Mouse (Mus musculus): Measurements from ENCODE around the gene Ranbp17.

The Ranbp17 gene

GRCm38 (mm10) chr11:33404651-33405050 lies 108.9 kb downstream of the Ranbp17 start:
- no peak for DNase-seq (ENCODE audit: low spot score in 2 of 2)

GRCm38 (mm10) chr11:33399346-33399745 lies 114.2 kb downstream of the Ranbp17 start:
- no peak for DNase-seq (ENCODE audit: low spot score in 2 of 2)

GRCm38 (mm10) chr11:33398701-33399100 lies 114.8 kb downstream of the Ranbp17 start:
- no peak for DNase-seq (ENCODE audit: low spot score in 2 of 2)

GRCm38 (mm10) chr11:33396275-33396674 lies 117.3 kb downstream of the Ranbp17 start:
- DNase-seq (ENCODE audit: low spot score in 2 of 2) = no peak

- no peak for DNase-seq (ENCODE audit: low spot score in 2 of 2)
Measured at GRCm38 (mm10) chr11:33394093-33394492, 119.5 kb downstream of the Ranbp17 start.

- DNase-seq (ENCODE audit: low spot score in 2 of 2) = no peak
Measured at GRCm38 (mm10) chr11:33388685-33389084, 124.9 kb downstream of the Ranbp17 start.

GRCm38 (mm10) chr11:33361867-33362266 lies 151.7 kb downstream of the Ranbp17 start:
- DNase-seq (ENCODE audit: low spot score in 2 of 2) = no peak

- DNase-seq (ENCODE audit: low spot score in 2 of 2) = no peak
Measured at GRCm38 (mm10) chr11:33349269-33349668, 164.3 kb downstream of the Ranbp17 start.

GRCm38 (mm10) chr11:33342061-33342460 lies 171.5 kb downstream of the Ranbp17 start:
- DNase-seq (ENCODE audit: low spot score in 2 of 2) = no peak

- peak in 1 of 2 experiments; percentile 22 for DNase-seq (ENCODE audit: low spot score in 2 of 2)
Measured at GRCm38 (mm10) chr11:33336552-33337121, 176.9 kb downstream of the Ranbp17 start.

- DNase-seq (ENCODE audit: low spot score in 2 of 2) = no peak
Measured at GRCm38 (mm10) chr11:33335616-33336015, 177.9 kb downstream of the Ranbp17 start.

GRCm38 (mm10) chr11:33332137-33332536 lies 181.4 kb downstream of the Ranbp17 start:
- DNase-seq (ENCODE audit: low spot score in 2 of 2) = no peak

GRCm38 (mm10) chr11:33319006-33319611 lies 194.4 kb downstream of the Ranbp17 start:
- DNase-seq (ENCODE audit: low spot score in 2 of 2) = no peak

GRCm38 (mm10) chr11:33309566-33309965 lies 204.0 kb downstream of the Ranbp17 start:
- DNase-seq (ENCODE audit: low spot score in 2 of 2) = no peak

- DNase-seq (ENCODE audit: low spot score in 2 of 2) = no peak
Measured at GRCm38 (mm10) chr11:33300859-33301258, 212.7 kb downstream of the Ranbp17 start.

GRCm38 (mm10) chr11:33299371-33299770 lies 214.2 kb downstream of the Ranbp17 start:
- no peak for DNase-seq (ENCODE audit: low spot score in 2 of 2)

GRCm38 (mm10) chr11:33297121-33297520 lies 216.4 kb downstream of the Ranbp17 start:
- DNase-seq (ENCODE audit: low spot score in 2 of 2) = no peak

- no peak for DNase-seq (ENCODE audit: low spot score in 2 of 2)
Measured at GRCm38 (mm10) chr11:33295422-33295821, 218.1 kb downstream of the Ranbp17 start.

GRCm38 (mm10) chr11:33294063-33294462 lies 219.5 kb downstream of the Ranbp17 start:
- DNase-seq (ENCODE audit: low spot score in 2 of 2) = no peak

- no peak for DNase-seq (ENCODE audit: low spot score in 2 of 2)
Measured at GRCm38 (mm10) chr11:33278571-33278970, 235.0 kb downstream of the Ranbp17 start.

- no peak for DNase-seq (ENCODE audit: low spot score in 2 of 2)
Measured at GRCm38 (mm10) chr11:33276637-33277036, 236.9 kb downstream of the Ranbp17 start, which contains the start of gene Gm12117. Gene Gm12117 (minus strand): TSS chr11:33276737.

- no peak for DNase-seq (ENCODE audit: low spot score in 2 of 2)
Measured at GRCm38 (mm10) chr11:33274816-33275215, 238.7 kb downstream of the Ranbp17 start.

GRCm38 (mm10) chr11:33274294-33274693 lies 239.3 kb downstream of the Ranbp17 start:
- no peak for DNase-seq (ENCODE audit: low spot score in 2 of 2)

- no peak for DNase-seq (ENCODE audit: low spot score in 2 of 2)
Measured at GRCm38 (mm10) chr11:33240295-33240694, 273.3 kb downstream of the Ranbp17 start.

Data from spleen, postnatal 10 days (tissue).